Mouse (Mus musculus) mesoderm, embryonic 11.5 days (tissue): ENCODE measurements around the gene Otog.
A peak's percentile ranks its signal among the peaks of the same experiment; 100 is the strongest.

Experiments used
- DNase-seq: peaks from one replicate; pipeline ENCODE4 v3.0.0-alpha.2; 2012; ENCODE audit warnings: low read depth, low spot score

The Otog gene

DNA sequence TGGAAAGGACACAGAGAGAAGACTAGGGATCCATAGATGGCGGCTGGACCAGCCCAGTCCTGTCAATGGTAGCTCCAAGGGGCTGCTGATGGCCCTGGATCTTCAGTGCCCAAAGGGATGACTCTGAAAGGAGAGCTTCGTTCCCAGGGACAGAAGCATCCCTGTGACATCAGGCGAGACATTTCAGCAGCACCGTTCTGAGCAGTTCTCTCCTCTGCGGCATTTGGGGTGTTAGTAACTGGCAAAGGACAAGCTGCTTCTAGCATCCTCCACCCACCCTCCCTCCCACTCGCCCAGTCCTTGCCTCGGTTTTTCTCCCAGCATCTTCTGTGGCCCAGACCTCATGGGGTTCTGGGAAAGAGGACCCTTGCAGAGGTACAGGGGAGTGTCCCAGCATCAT, 41.5 kb downstream of the Otog start:
- DNase-seq = no peak

DNA sequence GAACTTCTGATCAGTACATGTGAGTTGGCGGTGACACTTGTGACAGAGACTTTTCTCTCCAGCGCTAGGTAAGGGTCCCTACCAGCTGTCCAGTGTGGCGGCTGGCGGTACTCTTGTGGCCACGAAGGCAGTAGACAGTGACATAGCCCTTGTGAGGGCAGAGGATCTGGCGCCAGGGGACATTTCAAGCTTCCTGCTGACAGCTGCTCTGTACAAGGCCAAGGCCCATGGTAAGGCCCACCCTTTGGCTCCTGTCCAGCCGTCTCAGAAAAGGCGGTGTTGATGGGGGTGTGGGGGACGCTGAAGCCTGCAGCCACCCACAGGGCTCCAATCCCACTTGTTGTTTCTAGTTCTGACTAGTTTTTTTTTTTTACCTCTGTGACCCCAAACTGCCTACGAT, 42.9 kb downstream of the Otog start:
- DNase-seq = no peak

DNA sequence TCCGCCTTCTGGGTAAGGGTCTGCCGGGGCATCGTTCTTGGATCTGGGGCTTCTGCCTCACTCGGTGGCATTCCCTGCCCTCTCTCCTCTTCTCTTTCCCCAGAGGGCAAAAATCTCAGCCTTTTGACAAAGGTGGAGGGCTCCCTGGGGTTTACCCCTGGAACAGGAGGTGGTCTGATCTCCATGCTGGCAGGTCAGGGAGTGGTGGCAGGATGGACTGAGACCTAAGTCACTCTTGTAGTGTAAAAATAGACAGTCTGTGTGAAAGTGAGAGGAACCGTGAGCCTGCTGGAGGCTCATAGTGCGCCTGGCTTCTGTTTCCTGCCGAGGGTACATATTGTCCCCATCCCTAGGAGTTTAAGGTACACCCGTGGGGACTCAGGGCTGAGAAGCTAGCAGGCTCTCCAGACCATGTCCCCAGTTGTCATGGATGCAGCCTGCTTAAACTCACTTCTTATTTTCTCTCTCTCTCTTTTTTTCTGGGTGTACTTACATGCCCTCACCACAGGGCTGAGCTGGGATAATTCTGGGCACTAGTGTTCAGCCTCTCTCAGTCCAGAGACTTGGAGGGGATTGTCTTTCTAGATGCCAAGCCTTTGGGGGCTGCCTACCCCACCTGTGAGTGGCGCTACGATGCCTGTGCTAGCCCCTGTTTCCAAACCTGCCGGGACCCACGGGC, 44.5 kb downstream of the Otog start:
- DNase-seq = no peak

DNA sequence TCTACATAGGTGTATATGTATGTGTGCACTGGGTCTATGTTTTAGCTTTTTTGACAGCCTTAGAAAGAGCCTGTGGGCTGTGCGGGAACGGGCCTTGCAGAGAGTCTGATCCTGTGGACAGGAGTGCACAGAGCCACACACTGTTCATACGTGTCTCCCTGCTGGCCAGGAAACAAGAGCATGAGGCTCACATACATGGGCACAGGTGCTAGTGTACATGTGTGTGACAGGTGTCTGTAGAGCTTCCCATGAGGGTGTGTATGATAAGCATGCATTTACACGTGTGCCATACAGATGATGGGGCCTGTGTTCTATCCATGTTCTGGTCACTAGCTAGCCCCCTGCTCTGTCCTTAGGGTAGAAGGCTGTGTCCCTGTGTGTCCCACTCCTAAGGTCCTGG, 45.6 kb downstream of the Otog start:
- no peak for DNase-seq

DNA sequence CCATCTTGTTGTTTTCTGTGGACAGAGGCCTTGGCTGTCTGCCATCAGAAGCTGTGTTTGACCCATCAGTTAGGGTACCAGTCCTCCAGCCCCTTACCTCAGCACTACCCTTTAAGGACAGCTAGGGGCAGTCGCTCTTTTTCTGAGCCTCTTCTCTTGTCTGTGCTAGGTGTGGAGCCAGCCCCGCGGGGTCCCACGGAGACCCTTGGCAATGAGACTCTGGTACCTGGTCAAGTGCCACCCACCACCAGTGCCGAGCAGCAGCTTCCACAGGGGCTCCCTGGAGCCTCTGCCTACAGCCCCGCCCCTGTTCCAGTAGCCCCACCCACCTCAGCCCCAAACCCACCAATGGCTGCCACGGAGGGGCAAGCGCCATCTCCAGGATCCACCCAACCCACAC, 46.3 kb downstream of the Otog start:
- DNase-seq = no peak

DNA sequence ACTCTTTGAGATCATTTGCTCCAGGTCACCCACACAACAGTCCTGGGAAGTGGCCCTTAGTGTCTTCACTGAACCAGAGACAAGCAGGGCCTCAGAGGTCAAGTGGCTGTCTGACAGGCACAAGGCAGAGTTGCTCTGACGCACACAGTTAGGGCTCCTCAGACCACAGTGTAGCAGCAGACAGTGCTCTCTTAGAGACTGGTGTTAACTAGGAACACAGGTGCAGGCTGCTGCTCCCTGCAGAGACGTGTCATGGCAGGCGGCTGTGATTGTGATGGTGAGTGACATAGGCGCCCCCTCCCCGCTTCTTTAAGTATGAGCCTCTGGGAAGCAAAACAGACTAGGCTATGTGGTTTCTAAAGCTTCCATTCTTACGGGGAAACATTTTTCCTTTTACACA, 55.5 kb downstream of the Otog start:
- no peak for DNase-seq

DNA sequence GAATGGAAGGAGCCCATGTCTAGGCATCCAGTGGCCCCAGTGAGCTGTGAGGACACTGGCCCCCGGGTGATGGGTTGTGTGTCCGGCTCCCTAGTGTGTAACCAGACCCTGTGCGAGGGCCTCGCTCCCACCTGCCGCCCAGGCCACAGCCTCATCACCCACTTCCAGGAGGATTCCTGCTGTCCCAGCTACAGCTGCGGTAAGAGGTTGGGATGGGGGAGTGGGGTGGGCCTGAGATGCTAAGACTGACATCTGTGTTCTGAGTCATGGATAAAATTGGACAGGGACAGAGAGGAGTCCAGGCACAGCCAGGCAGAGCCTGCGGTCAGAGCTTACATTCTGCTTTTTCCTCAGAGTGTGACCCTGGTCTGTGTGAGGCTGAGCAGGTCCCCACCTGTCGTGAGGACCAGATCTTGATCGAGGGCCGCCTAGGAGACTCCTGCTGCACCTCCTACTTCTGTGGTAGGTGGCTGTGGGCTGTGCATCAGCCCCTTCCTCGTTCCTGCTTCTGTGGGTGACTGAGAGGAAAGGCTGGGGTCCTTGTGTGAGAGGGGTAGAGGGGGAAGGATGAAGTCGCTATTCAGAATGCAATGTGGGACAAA, 60.3 kb downstream of the Otog start:
- no peak for DNase-seq

DNA sequence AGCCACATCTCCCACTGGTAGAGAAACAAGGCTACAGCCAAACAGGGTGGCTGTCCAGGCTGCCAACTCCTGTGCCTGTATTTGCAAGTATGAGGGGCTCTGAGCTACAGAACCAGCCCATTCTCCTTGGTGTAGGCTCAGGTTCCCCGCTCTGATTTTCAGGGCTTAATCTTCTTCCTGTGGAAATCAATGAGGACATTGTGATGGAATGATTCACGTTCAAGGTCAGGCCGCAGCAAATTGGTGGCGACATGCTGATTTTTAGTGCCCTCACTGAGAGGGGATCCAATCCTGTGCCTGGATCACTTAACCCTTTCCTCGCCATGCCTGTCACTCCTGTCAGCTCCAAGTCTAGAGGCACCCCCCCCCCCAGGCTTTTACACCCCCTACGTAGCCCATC, 72.7 kb downstream of the Otog start:
- peak; percentile 49 for DNase-seq

DNA sequence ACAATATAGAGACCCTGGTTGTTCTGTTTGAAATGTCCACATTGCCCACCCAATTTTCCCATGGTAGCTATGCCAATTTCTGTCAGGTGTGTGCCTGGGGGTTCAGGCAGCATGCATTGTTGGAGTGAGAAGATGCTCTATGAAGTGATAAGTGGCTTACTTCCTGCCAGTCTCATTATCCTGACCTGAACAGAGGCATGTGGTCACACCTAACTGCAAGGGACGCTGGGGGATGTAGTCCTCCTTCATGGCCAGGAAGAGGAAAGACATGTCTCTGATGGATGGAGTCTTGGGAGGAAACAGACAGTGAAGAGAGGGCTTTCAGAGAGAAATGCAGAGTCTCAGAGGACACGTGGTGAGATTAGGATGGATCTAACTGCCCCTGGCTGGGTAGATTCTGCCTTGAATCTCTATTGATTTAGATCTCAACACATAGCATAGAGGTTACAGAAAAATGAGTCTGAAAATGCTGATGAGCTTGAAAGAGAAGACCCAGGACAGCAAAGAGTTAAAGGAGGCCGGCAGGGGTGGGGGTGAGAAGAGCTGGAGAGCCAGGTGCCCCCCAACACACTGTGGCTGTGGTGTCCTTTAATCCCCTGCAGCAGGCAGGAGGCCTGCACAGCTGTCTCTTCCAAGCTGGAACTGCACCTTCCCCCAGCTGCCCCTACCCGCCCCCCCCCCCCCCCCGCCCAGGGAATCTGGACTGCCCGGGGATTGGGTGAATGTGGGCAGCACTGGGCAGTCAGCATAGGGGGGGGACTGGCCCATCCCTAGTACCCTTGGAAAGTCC, 73.6 kb downstream of the Otog start:
- DNase-seq = no peak

DNA sequence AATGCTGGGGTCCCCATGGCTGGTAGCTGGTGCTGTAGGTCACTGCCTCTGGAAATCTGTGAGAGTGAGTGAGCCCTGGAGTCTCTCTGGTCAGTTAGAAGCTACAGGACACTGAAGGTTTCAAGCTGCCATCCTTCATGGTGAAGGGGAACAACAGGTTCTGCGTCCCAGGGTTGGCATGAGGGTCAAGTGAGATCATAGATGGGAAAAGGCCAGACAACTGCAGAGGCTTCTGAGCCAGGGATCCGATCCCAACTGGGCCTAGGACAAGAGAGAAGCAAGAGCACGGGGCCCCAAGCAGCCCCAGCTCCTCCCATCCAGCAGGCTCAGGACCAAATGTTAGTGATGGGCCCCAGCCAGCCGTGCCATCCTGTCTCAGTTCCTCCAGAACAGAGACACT, 74.9 kb downstream of the Otog start:
- no peak for DNase-seq

DNA sequence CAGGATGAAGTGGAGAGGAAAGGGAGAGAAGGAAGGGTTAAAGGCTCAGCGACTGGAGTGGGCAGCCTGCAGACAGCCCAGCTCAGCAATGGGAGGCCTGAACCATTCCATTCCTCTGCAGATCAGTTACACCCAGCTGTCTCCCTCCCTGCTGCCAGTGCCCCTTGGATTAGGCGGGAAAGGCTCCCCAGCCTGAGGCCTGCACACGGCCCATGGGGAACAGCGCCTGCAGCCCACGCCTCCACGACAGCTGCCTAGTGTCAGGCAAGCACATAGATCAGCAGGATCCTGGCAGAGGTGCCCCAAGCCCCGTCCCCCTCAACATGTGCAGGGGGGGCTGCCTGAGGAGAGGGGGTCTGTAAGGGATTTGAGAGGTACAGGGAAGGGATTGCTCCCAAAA, 76.2 kb downstream of the Otog start:
- peak; percentile 55 for DNase-seq

DNA sequence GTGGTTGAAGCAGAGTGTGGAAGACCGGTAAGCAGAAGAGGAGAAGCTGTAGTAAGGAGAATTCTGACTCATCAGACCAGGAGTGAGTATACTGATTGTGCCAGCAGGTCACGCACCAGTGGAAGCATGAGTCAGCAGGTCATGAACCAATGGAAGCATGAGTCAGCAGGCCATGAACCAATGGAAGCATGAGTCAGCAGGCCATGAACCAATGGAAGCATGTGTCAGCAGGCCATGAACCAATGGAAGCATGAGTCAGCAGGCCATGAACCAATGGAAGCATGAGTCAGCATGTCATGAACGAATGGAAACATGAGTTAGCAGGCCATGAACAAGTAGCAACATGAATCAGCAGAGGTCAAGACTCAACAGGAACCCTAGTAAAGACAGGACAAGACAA, 80.5 kb downstream of the Otog start:
- no peak for DNase-seq

DNA sequence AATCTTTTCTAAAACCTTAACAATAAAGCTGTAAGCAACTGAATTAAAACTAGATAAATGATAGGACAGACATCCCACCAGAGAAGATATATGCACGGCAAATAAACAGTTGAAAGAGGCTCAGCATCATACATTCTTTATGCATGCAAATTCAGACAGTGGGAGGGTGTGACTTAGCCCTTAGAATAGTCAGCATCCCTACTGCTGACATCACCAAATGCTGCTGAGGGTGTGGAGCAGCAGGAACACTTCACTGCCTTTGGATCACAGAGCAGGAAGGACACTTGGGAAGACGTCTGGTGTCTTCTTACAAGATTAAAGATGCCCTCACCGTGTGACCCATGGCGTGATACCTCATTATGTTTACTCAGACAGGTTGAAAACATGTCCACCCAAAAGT, 87.1 kb downstream of the Otog start:
- DNase-seq = no peak

DNA sequence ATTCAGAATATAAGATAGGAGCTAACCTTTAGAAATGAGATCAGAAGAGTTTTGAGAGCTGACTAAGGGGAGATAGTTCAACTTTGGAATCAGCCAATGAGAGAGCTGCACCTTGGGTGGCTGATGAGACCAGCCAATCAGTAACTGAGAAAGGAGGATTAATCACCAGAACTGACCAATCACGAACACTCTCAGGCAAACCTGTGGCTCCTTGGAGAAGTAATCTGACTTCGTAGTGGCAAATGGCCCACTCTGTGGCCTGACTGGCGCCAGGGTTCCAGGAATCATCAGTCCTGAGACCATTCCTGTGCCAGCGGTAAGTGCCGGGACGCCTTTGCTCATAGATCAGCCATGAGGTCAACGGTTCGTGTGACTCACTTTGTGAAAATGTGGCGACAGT, 96.6 kb downstream of the Otog start:
- DNase-seq = no peak

DNA sequence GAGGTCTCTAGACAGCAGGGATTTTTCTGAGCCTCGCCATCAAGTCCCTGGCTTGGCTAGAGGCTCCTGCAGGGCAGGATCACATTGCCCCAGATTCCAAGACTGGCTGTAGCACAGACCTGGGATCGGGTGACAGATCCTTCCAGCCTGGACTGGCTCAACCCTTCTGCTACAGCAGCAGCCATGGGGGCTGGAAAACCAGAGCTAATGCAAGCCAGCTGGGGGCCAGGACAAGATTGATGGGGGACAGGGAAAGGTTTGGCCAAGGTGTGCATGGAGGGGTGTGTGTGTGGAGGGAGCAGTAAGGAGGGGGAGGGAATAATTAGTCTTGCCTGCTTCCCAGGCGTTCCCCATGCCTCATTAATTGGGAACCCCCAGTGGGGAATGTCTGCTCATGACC, 99.0 kb downstream of the Otog start:
- peak; percentile 47 for DNase-seq

DNA sequence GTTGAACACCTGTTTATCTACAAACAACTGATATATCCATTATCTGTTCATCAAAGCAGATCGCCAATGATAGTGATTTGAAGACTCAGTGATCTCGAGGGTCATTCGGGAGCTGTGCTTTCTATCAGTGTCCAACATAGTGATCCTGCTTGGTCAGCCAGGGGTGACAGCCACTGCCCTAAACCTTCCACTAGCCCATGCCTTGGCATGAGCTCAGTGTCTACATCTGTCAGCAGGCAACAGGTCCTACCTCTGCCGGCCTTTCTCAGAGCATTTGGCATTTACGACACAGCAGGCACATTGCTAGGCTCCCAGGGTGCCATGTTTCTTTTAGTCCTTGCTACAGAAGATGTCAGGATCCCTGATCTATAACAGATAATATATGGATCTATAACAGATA, 99.5 kb downstream of the Otog start:
- no peak for DNase-seq

DNA sequence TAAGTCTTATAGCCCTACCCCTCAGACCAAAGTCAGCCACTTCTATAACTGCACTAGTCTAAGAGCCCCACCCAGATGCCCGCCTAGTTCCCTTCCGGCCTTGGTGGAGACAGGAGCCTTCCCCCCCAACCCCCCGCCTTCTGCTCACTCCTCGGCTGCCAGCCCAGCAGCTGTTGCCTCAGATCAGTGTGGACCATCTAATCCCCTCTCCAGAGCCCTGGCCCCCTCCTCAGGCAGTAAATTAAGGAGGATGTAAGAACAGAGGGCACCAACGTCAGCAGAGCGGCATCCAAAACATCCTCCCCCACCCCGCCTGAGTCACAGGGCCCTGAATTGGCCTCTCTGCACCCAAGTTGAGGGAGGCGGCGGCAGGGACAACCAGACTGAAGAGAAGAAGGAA, 100.7 kb downstream of the Otog start:
- DNase-seq = peak; percentile 22

DNA sequence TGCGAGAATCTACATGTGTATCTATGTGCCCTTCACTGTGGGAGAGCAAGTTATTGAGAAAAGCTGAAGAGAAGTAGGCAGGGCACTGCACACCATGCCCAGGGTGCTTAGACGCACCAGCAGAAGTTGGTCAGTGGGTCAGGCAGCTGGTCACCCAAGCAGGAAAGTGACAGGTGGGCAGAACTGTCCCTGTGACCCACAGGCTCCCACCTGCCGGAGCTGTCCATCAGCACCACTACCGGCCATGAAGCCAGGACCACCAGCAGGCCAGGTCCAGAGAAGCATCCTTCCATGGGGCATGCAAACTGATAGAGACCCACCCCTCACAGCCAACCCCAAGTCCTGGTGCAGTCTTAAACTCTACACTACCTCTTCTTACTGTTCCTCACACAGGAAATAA, 106.9 kb downstream of the Otog start:
- DNase-seq = no peak

DNA sequence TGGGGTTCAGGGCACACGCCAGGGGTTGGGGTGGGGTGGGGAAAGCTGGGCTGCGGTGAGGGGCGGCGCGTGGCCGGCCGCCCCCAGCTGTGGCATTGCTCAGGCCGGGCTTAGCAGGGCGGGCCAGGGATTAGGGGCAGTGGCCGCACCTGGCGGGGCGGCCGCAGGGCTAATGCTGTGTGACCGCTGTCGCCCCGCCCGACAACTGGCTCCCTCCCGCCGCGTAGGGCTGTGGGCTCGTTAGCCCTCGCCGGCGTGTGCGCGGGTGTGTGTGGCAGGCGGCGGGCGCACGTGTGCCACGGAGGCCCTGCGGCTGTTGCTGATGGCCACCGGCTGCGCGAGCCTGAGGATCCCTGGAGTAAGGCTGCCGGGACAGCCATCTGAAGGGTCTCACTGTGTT, 108.0 kb downstream of the Otog start:
- DNase-seq = no peak

DNA sequence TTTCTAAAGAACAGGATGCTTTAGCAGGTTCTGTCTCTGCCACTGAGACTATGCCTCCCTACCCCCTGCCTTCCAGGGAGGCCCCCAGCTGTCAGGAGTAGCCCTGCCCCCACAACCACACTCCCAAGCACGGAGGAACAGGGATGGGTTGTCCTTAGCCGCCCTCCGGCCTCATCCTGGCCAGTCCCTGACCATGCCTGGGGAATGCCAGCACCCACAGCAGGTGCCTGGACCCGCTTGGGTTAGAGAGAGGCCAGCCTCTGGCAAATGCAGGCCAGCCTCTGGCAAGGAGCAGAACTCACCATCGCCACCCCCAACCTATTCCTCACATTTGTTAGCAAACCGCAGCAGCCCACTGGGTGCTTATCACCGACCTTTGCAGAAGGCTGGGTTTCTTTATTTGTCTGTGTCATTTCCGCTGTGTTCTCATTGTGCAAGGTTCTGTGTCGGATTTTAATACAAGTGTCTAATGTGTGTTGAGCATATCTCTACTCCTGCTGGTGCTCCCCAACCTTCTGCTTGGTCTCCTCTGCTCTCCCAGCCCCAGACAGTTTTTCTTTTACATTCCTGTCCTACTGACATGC, 109.4 kb downstream of the Otog start:
- no peak for DNase-seq

DNA sequence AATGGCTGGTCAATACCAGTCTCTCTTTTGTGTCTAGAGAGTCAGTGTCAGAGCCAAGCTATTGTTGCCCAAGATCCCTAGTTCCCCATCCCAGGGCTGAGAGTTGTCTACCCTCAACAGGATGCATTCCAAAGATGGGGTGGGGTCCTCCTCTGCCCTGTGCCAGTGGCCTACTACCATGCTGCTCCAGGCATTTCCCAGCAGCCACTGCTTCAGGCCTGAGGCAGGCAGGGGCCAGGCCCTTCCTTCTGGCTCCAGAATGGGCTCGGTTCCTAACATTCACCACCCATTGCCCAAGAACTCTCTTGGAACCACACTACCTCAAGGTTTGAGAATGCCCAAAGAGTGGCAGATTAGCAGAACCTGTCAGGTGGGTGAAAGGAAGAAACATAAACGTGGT, 112.0 kb downstream of the Otog start:
- DNase-seq = no peak

DNA sequence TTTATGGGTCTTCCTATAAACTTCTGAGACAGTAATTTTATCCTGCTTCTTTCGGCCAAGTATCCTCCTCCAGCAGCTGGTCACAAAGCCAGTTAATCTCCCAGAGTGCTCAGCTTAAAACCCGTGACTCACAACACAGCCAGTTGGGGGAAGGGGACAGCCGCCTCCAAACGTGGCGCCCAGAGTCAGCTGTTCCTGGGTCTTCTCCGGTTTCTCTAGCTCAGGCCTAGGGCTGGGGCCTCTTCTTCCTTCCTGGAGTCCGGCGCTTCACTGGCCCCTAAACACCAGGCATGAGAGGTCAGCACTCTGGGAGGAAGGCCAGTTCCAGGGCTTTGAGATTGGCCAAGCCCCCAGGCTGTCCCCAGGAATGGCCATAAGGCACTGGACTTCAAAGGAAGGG, 112.4 kb downstream of the Otog start:
- no peak for DNase-seq

DNA sequence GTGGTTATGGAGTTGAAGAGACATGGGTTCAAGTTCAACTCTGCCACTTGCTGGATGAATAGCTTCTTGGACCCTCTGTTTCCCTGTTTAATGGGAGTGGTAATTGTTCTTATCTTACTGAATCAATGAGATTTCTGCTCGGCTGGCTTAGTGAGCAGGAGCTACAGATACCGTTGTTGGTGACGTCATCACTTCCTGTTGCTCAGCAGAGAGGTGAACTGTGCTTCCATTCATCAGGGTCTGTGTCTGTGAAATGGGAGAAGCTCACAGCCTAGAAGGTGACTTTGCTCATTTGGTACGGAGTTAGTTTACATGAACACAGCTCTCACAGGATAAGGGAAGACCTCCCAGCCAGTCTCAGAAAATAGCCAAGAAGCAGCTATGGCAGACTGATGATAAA, 113.1 kb downstream of the Otog start:
- DNase-seq = no peak
